Mouse (Mus musculus) spleen, adult 2 months (tissue): ENCODE measurements around the gene Jph3.

ENCODE experiments used
- CTCF ChIP-seq: fragments of 200-500 bp; IDR thresholded peaks from 2 replicates; pipeline ENCODE4 v1.5.1; 2011; ENCODE audit warnings: mild to moderate bottlenecking, inconsistent platforms; ENCODE audit not compliant: insufficient read depth, insufficient read length, insufficient replicate concordance; ENCODE audit errors: extremely low read depth
- POLR2A ChIP-seq: fragments of 200-500 bp; IDR thresholded peaks from 2 replicates; pipeline ENCODE4 v1.6.1; 2011; ENCODE audit warnings: low read depth, low read length, inconsistent platforms

DNA sequence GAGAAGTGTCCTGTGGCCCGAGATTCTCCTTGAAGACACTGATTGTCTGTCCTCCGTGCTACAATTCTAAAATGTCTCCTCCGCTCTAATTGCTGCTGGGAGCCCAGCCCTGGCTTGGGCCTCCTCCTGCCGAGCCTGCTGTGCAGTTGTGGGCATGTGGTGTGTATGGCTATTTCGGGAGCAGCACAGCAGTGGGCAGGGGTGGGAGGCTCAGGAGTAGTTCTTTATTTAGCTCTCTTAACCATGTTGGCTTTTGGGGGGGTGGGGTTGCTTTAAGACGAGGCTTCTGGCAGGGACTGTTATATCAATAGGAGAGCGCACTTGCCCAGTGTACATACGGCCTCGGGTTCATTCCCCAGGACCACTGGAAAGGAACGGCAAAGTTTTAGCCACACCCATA lies 57.1 kb downstream of the Jph3 start:
- TF ChIP-seq POLR2A (no peak), CTCF (no peak)
